Mouse (Mus musculus) intestine, embryonic 14.5 days (tissue): ENCODE results near the gene Gm12166. TPM values are rescaled to one million over a fixed set of nuclear protein-coding genes. Genes with fewer than 3 reads are reported as not detected.
A peak's percentile ranks its signal among the peaks of the same experiment; 100 is the strongest.

ENCODE experiments used
- ATAC-seq: fragments of 200-750 bp; cut with Nextera tagmentation; replicated peaks from 2 replicates; pipeline ENCODE4 v1.8.0; 2017; ENCODE audit warnings: low read depth, moderate number of reproducible peaks, moderate TSS enrichment, moderate library complexity; ENCODE audit not compliant: low FRiP score, low TSS enrichment
- DNase-seq: peaks from one replicate; pipeline ENCODE4 v3.0.0-alpha.2; 2018; ENCODE audit warnings: low spot score
- H3K27ac ChIP-seq: fragments of 300-500 bp; sonication (generic); 2 replicates; pipeline ENCODE4 v1.5.1; 2014; ENCODE audit warnings: low read depth, mild to moderate bottlenecking, control low read depth
- H3K27me3 ChIP-seq: fragments of 300-500 bp; sonication (generic); replicated peaks from 2 replicates; pipeline ENCODE4 v1.6.1; 2014; ENCODE audit warnings: low read length, control low read depth; ENCODE audit not compliant: control insufficient read depth, insufficient read depth
- H3K36me3 ChIP-seq: fragments of 300-500 bp; sonication (generic); 2 replicates; pipeline ENCODE4 v1.6.1; 2014; ENCODE audit warnings: low read length, control low read depth; ENCODE audit not compliant: control insufficient read depth, insufficient read depth
- H3K4me1 ChIP-seq: fragments of 300-500 bp; sonication (generic); replicated peaks from 2 replicates; pipeline ENCODE4 v1.6.1; 2014; ENCODE audit warnings: low read length, control low read depth, mixed read lengths; ENCODE audit not compliant: control insufficient read depth, insufficient read depth
- H3K4me2 ChIP-seq: fragments of 300-500 bp; sonication (generic); 2 replicates; pipeline ENCODE4 v1.6.1; 2014; ENCODE audit warnings: low read length
- H3K4me3 ChIP-seq: fragments of 300-500 bp; sonication (generic); 2 replicates; pipeline ENCODE4 v1.5.1; 2014; ENCODE audit warnings: low read depth, low read length, control low read depth, mixed read lengths
- H3K9ac ChIP-seq: fragments of 300-500 bp; sonication (generic); 2 replicates; pipeline ENCODE4 v1.6.1; 2014; ENCODE audit warnings: mild to moderate bottlenecking, low read length
- H3K9me3 ChIP-seq: fragments of 300-500 bp; sonication (generic); 2 replicates; pipeline ENCODE4 v1.6.1; 2016; ENCODE audit warnings: low read length, control low read depth; ENCODE audit not compliant: control insufficient read depth
- WGBS: fragments of 180-500 bp; shearing (Covaris S2); extraction: QIAGEN DNeasy Blood & Tissue Kit; methylation state at CpG from one replicate; pipeline ENCODE4 v1.1.7; 2014; 5-methylcytosine and 5-hydroxymethylcytosine counted together
- polyA plus RNA-seq: library from polyadenylated mRNA; unstranded; fragments of >200 nt; fragmentation: Nextera tagmentation; extraction: Ambion mirVana; gene quantifications from 2 replicates; pipeline ENCODE4 v1.2.1, GENCODE M21; 2014

Gm12166 gene
- polyA plus RNA-seq, 1 experiment from 2014 or later, result 4.1 TPM

GRCm38 (mm10) chr11:46038901-46039300 is 13.2 kb downstream of the Gm12166 start:
- H3K36me3 ChIP-seq, result no peaks in the 10 kb centered on the region
- H3K27me3 ChIP-seq, result no peaks in the 10 kb centered on the region
- H3K27ac ChIP-seq, result no peak overlapping the region
- no peak overlapping the region for H3K4me2 ChIP-seq
- 73% methylated on average over 15 of the region's 15 CpGs for WGBS
- 0 out of 2 replicates have a peak, but pooled peaks cover 4% of the 10 kb centered on the region for H3K4me1 ChIP-seq
- H3K9me3 ChIP-seq, result no peaks in the 10 kb centered on the region; the same call in 1 of the 2 replicates
- ATAC-seq (no peak), DNase-seq (no peak)
- no peak overlapping the region for H3K4me3 ChIP-seq
- H3K9ac ChIP-seq, result no peak overlapping the region

GRCm38 (mm10) chr11:46036374-46036773 is 15.7 kb downstream of the Gm12166 start:
- WGBS, result 88% methylated on average over 10 of the region's 10 CpGs
- H3K27me3 ChIP-seq, result no peaks in the 10 kb centered on the region
- no peaks in the 10 kb centered on the region for H3K36me3 ChIP-seq
- no peak overlapping the region for H3K4me2 ChIP-seq
- no peaks in the 10 kb centered on the region; the same call in 1 of the 2 replicates for H3K9me3 ChIP-seq
- H3K4me1 ChIP-seq, result 0 out of 2 replicates have a peak, but pooled peaks cover 3% of the 10 kb centered on the region
- no peak overlapping the region for H3K4me3 ChIP-seq
- DNase-seq (no peak), ATAC-seq (no peak)
- H3K9ac ChIP-seq, result no peak overlapping the region
- H3K27ac ChIP-seq, result no peak overlapping the region

GRCm38 (mm10) chr11:46032956-46033355 is 19.2 kb downstream of the Gm12166 start:
- no peak overlapping the region for H3K9ac ChIP-seq
- no peak overlapping the region for H3K4me2 ChIP-seq
- peaks cover 6% of the 10 kb centered on the region; the same call in 1 of the 2 replicates for H3K4me1 ChIP-seq
- H3K27ac ChIP-seq, result no peak overlapping the region
- H3K9me3 ChIP-seq, result no peaks in the 10 kb centered on the region; the same call in 1 of the 2 replicates
- ATAC-seq, result no peak
- no peaks in the 10 kb centered on the region for H3K27me3 ChIP-seq
- H3K36me3 ChIP-seq, result no peaks in the 10 kb centered on the region
- WGBS, result 87% methylated on average over 7 of the region's 7 CpGs
- no peak for DNase-seq
- no peak overlapping the region for H3K4me3 ChIP-seq

GRCm38 (mm10) chr11:46031470-46031869 is 20.7 kb downstream of the Gm12166 start:
- H3K27ac ChIP-seq, result no peak overlapping the region
- 61% methylated on average over 3 of the region's 3 CpGs for WGBS
- H3K4me3 ChIP-seq, result no peak overlapping the region
- H3K9ac ChIP-seq, result no peak overlapping the region
- DNase-seq (no peak), ATAC-seq (no peak)
- no peaks in the 10 kb centered on the region for H3K36me3 ChIP-seq
- H3K4me1 ChIP-seq, result peaks cover 6% of the 10 kb centered on the region; the same call in 1 of the 2 replicates
- no peak overlapping the region for H3K4me2 ChIP-seq
- no peaks in the 10 kb centered on the region for H3K27me3 ChIP-seq
- H3K9me3 ChIP-seq, result no peaks in the 10 kb centered on the region

GRCm38 (mm10) chr11:46030026-46030425 is 22.1 kb downstream of the Gm12166 start:
- H3K36me3 ChIP-seq, result no peaks in the 10 kb centered on the region
- H3K27me3 ChIP-seq, result no peaks in the 10 kb centered on the region
- no peaks in the 10 kb centered on the region for H3K9me3 ChIP-seq
- H3K4me3 ChIP-seq, result no peak overlapping the region
- no peak overlapping the region for H3K27ac ChIP-seq
- H3K9ac ChIP-seq, result no peak overlapping the region
- no peak for ATAC-seq
- H3K4me1 ChIP-seq, result peaks cover 10% of the 10 kb centered on the region; the same call in 1 of the 2 replicates
- H3K4me2 ChIP-seq, result no peak overlapping the region
- WGBS, result 69% methylated on average over 2 of the region's 2 CpGs
- no peak for DNase-seq

GRCm38 (mm10) chr11:46029485-46029884 is 22.6 kb downstream of the Gm12166 start:
- no peaks in the 10 kb centered on the region for H3K27me3 ChIP-seq
- H3K4me1 ChIP-seq, result peaks cover 10% of the 10 kb centered on the region; the same call in 1 of the 2 replicates
- H3K9me3 ChIP-seq, result no peaks in the 10 kb centered on the region
- no peak overlapping the region for H3K4me3 ChIP-seq
- no peak overlapping the region for H3K27ac ChIP-seq
- DNase-seq (no peak), ATAC-seq (no peak)
- H3K4me2 ChIP-seq, result no peak overlapping the region
- WGBS, result 47% methylated on average over 2 of the region's 2 CpGs
- H3K9ac ChIP-seq, result no peak overlapping the region
- no peaks in the 10 kb centered on the region for H3K36me3 ChIP-seq

GRCm38 (mm10) chr11:46027952-46028814 is 23.9 kb downstream of the Gm12166 start:
- no peak for DNase-seq
- ATAC-seq, result no peak
- Histone ChIP-seq H3K27ac (0 out of 2 replicates have a peak overlapping the region, but pooled peaks have one; percentile 5), H3K4me3 (no peak overlapping the region), H3K4me2 (no peak overlapping the region), H3K36me3 (no peaks in the 10 kb centered on the region), H3K4me1 (peaks cover 10% of the 10 kb centered on the region; the same call in 1 of the 2 replicates), H3K9me3 (no peaks in the 10 kb centered on the region), H3K27me3 (no peaks in the 10 kb centered on the region), H3K9ac (no peak overlapping the region)
- 71% methylated on average over 6 of the region's 6 CpGs for WGBS

GRCm38 (mm10) chr11:46025962-46026392 is 26.1 kb downstream of the Gm12166 start:
- ATAC-seq (no peak), DNase-seq (no peak)
- Histone ChIP-seq H3K9ac (no peak overlapping the region), H3K27ac (peak overlapping the region; percentile 38; the same call in 1 of the 2 replicates), H3K4me2 (no peak overlapping the region), H3K4me1 (peaks cover 10% of the 10 kb centered on the region; the same call in 1 of the 2 replicates), H3K36me3 (no peaks in the 10 kb centered on the region), H3K27me3 (no peaks in the 10 kb centered on the region), H3K9me3 (no peaks in the 10 kb centered on the region), H3K4me3 (no peak overlapping the region)
- 32% methylated on average over 7 of the region's 7 CpGs for WGBS
